Comparison of ENCODE assay signal across 12 mouse cellular contexts in genomic region chr10:96826234-96826788, GRCm38 (mm10).
DNase-seq lines count a peak whose midpoint lies in the region; ATAC-seq lines count a peak whose summit lies in the region.
"Had no signal": no experiment of that assay in that cellular context is flagged by ENCODE, and none has a peak within 500 bp of the region (broad histone marks: within the 10 kb centered on the region; RNA-seq: fewer than 3 reads in every experiment).

No protein-coding gene starts in this region.

- H3K27me3 ChIP-seq in forebrain, embryonic 13.5 days: no peaks in the 10 kb centered on the region
- no peaks in the 10 kb centered on the region for H3K27me3 ChIP-seq in forebrain, embryonic 10.5 days (ENCODE audit: poor library complexity, severe bottlenecking)
- H3K27me3 ChIP-seq in hindbrain, embryonic 14.5 days (ENCODE audit: control insufficient read depth, insufficient read depth, low read length): no peaks in the 10 kb centered on the region
- no peaks in the 10 kb centered on the region for H3K27me3 ChIP-seq in midbrain, embryonic 15.5 days (replicated peaks)
- no peaks in the 10 kb centered on the region for H3K27me3 ChIP-seq in liver, embryonic 12.5 days (replicated peaks)
- H3K27me3 ChIP-seq: liver, embryonic 15.5 days had no signal

- no peaks in the 10 kb centered on the region for H3K36me3 ChIP-seq in forebrain, embryonic 13.5 days (ENCODE audit: poor library complexity, severe bottlenecking)
- H3K36me3 ChIP-seq in forebrain, embryonic 10.5 days (replicated peaks): no peaks in the 10 kb centered on the region
- H3K36me3 ChIP-seq in hindbrain, embryonic 14.5 days (replicated peaks; ENCODE audit: control insufficient read depth, insufficient read depth): no peaks in the 10 kb centered on the region
- H3K36me3 ChIP-seq in midbrain, embryonic 15.5 days (replicated peaks): no peaks in the 10 kb centered on the region
- H3K36me3 ChIP-seq in liver, embryonic 12.5 days: no peaks in the 10 kb centered on the region
- H3K36me3 ChIP-seq: liver, embryonic 15.5 days had no signal

- H3K9ac ChIP-seq in forebrain, embryonic 13.5 days: no peak overlapping the region
- no peak overlapping the region; the same call in 1 of the 2 replicates for H3K9ac ChIP-seq in hindbrain, embryonic 14.5 days
- H3K9ac ChIP-seq in midbrain, embryonic 15.5 days: no peak overlapping the region
- H3K9ac ChIP-seq in liver, embryonic 12.5 days: no peak overlapping the region
- H3K9ac ChIP-seq: liver, embryonic 15.5 days had no signal

- H3K4me1 ChIP-seq in forebrain, embryonic 13.5 days: peaks cover 8% of the 10 kb centered on the region; the same call in 1 of the 2 replicates
- H3K4me1 ChIP-seq in forebrain, embryonic 10.5 days: peaks cover 4% of the 10 kb centered on the region
- H3K4me1 ChIP-seq in hindbrain, embryonic 14.5 days (replicated peaks; ENCODE audit: control insufficient read depth, insufficient read depth, low read length): 0 out of 2 replicates have a peak, but pooled peaks cover 2% of the 10 kb centered on the region
- no peaks in the 10 kb centered on the region; the same call in 1 of the 2 replicates for H3K4me1 ChIP-seq in midbrain, embryonic 15.5 days
- no peaks in the 10 kb centered on the region for H3K4me1 ChIP-seq in liver, embryonic 12.5 days
- H3K4me1 ChIP-seq: liver, embryonic 15.5 days had no signal

- 0 out of 2 replicates have a peak, but pooled peaks have one; percentile 51 for ATAC-seq in forebrain, embryonic 13.5 days
- no peak; the same call in 1 of the 2 replicates for ATAC-seq in hindbrain, embryonic 14.5 days (ENCODE audit: low FRiP score)
- peak; percentile 56; the same call in 1 of the 2 replicates for ATAC-seq in midbrain, embryonic 15.5 days (replicated peaks)
- ATAC-seq in liver, embryonic 12.5 days: no peak
- ATAC-seq: inflammation-experienced regulatory T-cells, adult 6 months had no signal

- DNase-seq in forebrain, embryonic 10.5 days (ENCODE audit: extremely low spot score, low spot score): no peak
- peak; percentile 32 for DNase-seq in embryo, embryonic 10 days (ENCODE audit: low spot score)
- DNase-seq in hindbrain, embryonic 14.5 days (ENCODE audit: low spot score): peak; percentile 43
- DNase-seq in spleen, postnatal 10 days (ENCODE audit: low spot score in 2 of 2): no peak
- DNase-seq in liver: no peak
- DNase-seq: cerebellum, adult 11 months; thymus, postnatal 4 days had no signal

- H3K27ac ChIP-seq in forebrain, embryonic 13.5 days: 0 out of 2 replicates have a peak overlapping the region, but pooled peaks have one; percentile 16
- no peak overlapping the region for H3K27ac ChIP-seq in forebrain, embryonic 10.5 days
- H3K27ac ChIP-seq in hindbrain, embryonic 14.5 days: peak overlapping the region; percentile 32; the same call in 1 of the 2 replicates
- no peak overlapping the region for H3K27ac ChIP-seq in midbrain, embryonic 15.5 days
- H3K27ac ChIP-seq in liver, embryonic 12.5 days: no peak overlapping the region
- H3K27ac ChIP-seq: liver, embryonic 15.5 days had no signal

- no peaks in the 10 kb centered on the region for H3K9me3 ChIP-seq in forebrain, embryonic 13.5 days (replicated peaks)
- no peaks in the 10 kb centered on the region for H3K9me3 ChIP-seq in forebrain, embryonic 10.5 days
- no peaks in the 10 kb centered on the region for H3K9me3 ChIP-seq in hindbrain, embryonic 14.5 days (ENCODE audit: control insufficient read depth, low read length)
- H3K9me3 ChIP-seq in midbrain, embryonic 15.5 days: no peaks in the 10 kb centered on the region
- no peaks in the 10 kb centered on the region for H3K9me3 ChIP-seq in liver, embryonic 12.5 days (replicated peaks)
- H3K9me3 ChIP-seq: liver, embryonic 15.5 days had no signal

- 23% methylated on average over 7 of the region's 7 CpGs for WGBS in forebrain, embryonic 13.5 days
- WGBS in forebrain, embryonic 10.5 days: 50% methylated on average over 7 of the region's 7 CpGs
- 27% methylated on average over 7 of the region's 7 CpGs for WGBS in hindbrain, embryonic 14.5 days
- WGBS in midbrain, embryonic 15.5 days: 34% methylated on average over 7 of the region's 7 CpGs
- WGBS in liver, embryonic 12.5 days (ENCODE audit: insufficient replicate concordance): 62% methylated on average over 7 of the region's 7 CpGs

- no peak overlapping the region for H3K4me3 ChIP-seq in forebrain, embryonic 13.5 days
- H3K4me3 ChIP-seq in forebrain, embryonic 10.5 days: no peak overlapping the region
- no peak overlapping the region for H3K4me3 ChIP-seq in hindbrain, embryonic 14.5 days (replicated peaks; ENCODE audit: low read length)
- H3K4me3 ChIP-seq in midbrain, embryonic 15.5 days: no peak overlapping the region
- no peak overlapping the region for H3K4me3 ChIP-seq in liver, embryonic 12.5 days
- H3K4me3 ChIP-seq: liver, embryonic 15.5 days had no signal

- H3K4me2 ChIP-seq in forebrain, embryonic 13.5 days: peak overlapping the region; percentile 24
- peak overlapping the region; percentile 40 for H3K4me2 ChIP-seq in hindbrain, embryonic 14.5 days (replicated peaks)
- H3K4me2 ChIP-seq in midbrain, embryonic 15.5 days: peak overlapping the region; percentile 29
- H3K4me2 ChIP-seq in liver, embryonic 12.5 days: no peak overlapping the region
- H3K4me2 ChIP-seq: liver, embryonic 15.5 days had no signal

Comparison
In these comparisons a context has a peak if more than half of its experiments do, and no peak if none do; other contexts are left out.
1. H3K27ac ChIP-seq: peak in forebrain, embryonic 13.5 days (single experiment) and hindbrain, embryonic 14.5 days (single experiment); none in forebrain, embryonic 10.5 days (single experiment), midbrain, embryonic 15.5 days (single experiment) and liver, embryonic 12.5 days (single experiment).
2. ATAC-seq: peak in forebrain, embryonic 13.5 days (single experiment) and midbrain, embryonic 15.5 days (single experiment); none in hindbrain, embryonic 14.5 days (single experiment) and liver, embryonic 12.5 days (single experiment).
3. DNase-seq: peak in embryo, embryonic 10 days (single experiment) and hindbrain, embryonic 14.5 days (single experiment); none in forebrain, embryonic 10.5 days (single experiment), spleen, postnatal 10 days (0 of 2) and liver (single experiment).